Mouse (Mus musculus) midbrain, embryonic 10.5 days (tissue): ENCODE results near the gene Shld1. TPM values are rescaled to one million over a fixed set of nuclear protein-coding genes. Genes with fewer than 3 reads are reported as not detected.

ENCODE experiments used
- DNase-seq: peaks from one replicate; pipeline ENCODE4 v3.0.0-alpha.2; 2017; ENCODE audit warnings: low spot score
- H3K27ac ChIP-seq: fragments of 300-500 bp; sonication (generic); replicated peaks from 2 replicates; pipeline ENCODE4 v1.5.1; 2016; ENCODE audit warnings: mild to moderate bottlenecking
- H3K27me3 ChIP-seq: fragments of 300-500 bp; sonication (generic); 2 replicates; pipeline ENCODE4 v1.6.1; 2016; ENCODE audit warnings: low read depth, mild to moderate bottlenecking; ENCODE audit not compliant: poor library complexity, severe bottlenecking
- H3K36me3 ChIP-seq: fragments of 300-500 bp; sonication (generic); 2 replicates; pipeline ENCODE4 v1.6.1; 2016; ENCODE audit warnings: mild to moderate bottlenecking, moderate library complexity
- H3K4me1 ChIP-seq: fragments of 300-500 bp; sonication (generic); 2 replicates; pipeline ENCODE4 v1.6.1; 2016
- H3K4me3 ChIP-seq: fragments of 300-500 bp; sonication (generic); 2 replicates; pipeline ENCODE4 v1.5.1; 2016; ENCODE audit warnings: mild to moderate bottlenecking, moderate library complexity
- H3K9me3 ChIP-seq: fragments of 300-500 bp; sonication (generic); replicated peaks from 2 replicates; pipeline ENCODE4 v1.6.1; 2016; ENCODE audit warnings: mild to moderate bottlenecking
- WGBS: fragments of 180-500 bp; shearing (Covaris S2); methylation state at CpG from one replicate; pipeline ENCODE4 v1.1.7; 2016; 5-methylcytosine and 5-hydroxymethylcytosine counted together
- polyA plus RNA-seq: library from polyadenylated mRNA; unstranded; fragments of >200 nt; fragmentation: Nextera tagmentation; extraction: Ambion mirVana; gene quantifications from 2 replicates; pipeline ENCODE4 v1.2.1, GENCODE M21; 2016

Shld1 gene
- polyA plus RNA-seq, 1 experiment from 2014 or later: 16.4 TPM

DNA sequence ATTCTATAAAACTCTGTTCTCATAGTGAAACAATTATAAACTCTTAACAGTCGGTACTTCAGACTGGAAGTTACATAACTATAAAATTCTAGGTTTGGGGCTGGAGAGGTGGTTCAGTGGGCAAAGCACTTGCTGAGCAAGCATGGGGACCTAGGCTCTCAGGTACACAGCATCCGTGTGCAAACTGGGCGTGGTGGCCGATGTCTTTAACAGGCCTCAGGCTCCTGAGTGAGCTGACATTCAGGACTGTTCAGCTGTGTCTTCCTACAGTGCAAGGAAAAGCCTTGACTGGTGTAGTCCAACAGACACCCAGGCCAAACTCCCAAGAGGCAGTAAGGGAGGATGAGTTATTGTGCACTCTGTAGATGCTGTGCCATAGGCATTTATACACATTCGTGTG is 10.5 kb downstream of the Shld1 start:
- peaks cover 18% of the 10 kb centered on the region for H3K4me1 ChIP-seq
- no peaks in the 10 kb centered on the region for H3K9me3 ChIP-seq
- H3K27me3 ChIP-seq: no peaks in the 10 kb centered on the region
- peaks cover 9% of the 10 kb centered on the region for H3K36me3 ChIP-seq
- no peak overlapping the region for H3K4me3 ChIP-seq
- no peak overlapping the region for H3K27ac ChIP-seq
- no peak for DNase-seq
- WGBS: 82% methylated on average over 5 of the region's 5 CpGs

DNA sequence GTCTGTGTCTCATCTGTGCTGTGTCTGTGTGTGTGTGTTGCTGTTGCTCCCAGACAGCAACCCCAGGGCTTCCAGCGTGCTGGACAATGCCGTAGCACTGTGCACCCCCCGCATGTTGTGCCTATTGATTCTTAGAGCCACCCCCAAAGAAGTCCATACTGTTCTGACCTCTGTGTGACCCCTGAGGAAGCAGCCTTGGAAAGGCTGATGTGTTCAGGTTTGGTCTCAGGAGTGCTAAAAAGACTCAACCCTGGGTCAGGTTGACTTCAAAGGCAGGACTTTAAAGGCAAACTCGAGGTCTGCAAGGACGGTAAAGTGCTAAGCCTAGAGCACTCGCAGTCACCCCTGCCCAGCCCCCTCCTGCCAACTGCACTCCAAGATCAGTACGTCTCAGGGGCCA is 11.0 kb downstream of the Shld1 start:
- H3K27ac ChIP-seq: no peak overlapping the region
- WGBS: 79% methylated on average over 7 of the region's 7 CpGs
- H3K36me3 ChIP-seq: peaks cover 9% of the 10 kb centered on the region

DNA sequence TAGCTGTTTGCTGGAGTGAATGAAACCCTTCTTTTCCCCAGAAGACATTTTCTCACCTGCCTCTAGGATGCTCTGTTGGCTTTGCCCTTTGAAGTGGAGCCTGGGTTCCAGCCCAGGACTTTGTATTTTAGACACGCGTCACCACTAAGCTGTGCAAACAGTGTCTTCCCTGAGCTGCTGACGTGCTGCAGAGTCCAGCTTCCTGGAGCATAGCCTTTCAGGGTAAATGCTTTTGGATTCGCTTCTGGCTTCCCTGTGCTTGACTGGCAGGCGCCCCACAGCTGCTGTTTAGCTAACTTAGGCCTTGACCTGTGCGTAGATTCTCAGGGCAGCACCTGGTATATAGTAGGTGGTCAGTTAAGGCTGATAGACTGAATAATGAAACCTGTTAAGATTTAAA is 11.7 kb downstream of the Shld1 start:
- DNase-seq: no peak
- 75% methylated on average over 6 of the region's 6 CpGs for WGBS
- Histone ChIP-seq H3K9me3 (no peaks in the 10 kb centered on the region), H3K36me3 (peaks cover 9% of the 10 kb centered on the region), H3K4me3 (no peak overlapping the region), H3K27me3 (no peaks in the 10 kb centered on the region), H3K4me1 (peaks cover 18% of the 10 kb centered on the region), H3K27ac (no peak overlapping the region)

More for the DNA sequence above, 11.0 kb downstream of the Shld1 start:
- DNase-seq: no peak
- Histone ChIP-seq H3K4me3 (no peak overlapping the region), H3K9me3 (no peaks in the 10 kb centered on the region), H3K27me3 (no peaks in the 10 kb centered on the region), H3K4me1 (peaks cover 18% of the 10 kb centered on the region)

DNA sequence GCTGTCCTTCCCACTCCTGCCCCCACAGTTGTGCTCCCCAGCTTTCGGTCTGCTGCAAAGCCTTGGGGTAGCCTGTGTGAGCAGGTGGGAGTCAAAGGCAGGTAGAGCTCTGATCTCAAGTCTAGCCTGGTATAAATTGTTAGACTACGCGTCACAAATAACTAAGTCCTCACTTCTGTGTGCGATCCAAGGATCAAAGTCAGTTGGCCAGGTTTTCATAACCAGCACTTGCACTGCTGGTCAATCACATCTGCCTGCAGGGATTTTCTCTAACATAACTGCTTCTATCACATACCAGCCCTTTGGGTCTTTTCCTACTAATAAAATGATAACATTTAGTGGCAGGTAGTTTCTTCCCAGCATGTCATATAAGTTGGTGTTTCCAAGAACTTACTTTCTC is 14.2 kb downstream of the Shld1 start:
- Histone ChIP-seq H3K27ac (no peak overlapping the region), H3K4me1 (peaks cover 18% of the 10 kb centered on the region)
- WGBS: 94% methylated on average over 4 of the region's 4 CpGs

DNA sequence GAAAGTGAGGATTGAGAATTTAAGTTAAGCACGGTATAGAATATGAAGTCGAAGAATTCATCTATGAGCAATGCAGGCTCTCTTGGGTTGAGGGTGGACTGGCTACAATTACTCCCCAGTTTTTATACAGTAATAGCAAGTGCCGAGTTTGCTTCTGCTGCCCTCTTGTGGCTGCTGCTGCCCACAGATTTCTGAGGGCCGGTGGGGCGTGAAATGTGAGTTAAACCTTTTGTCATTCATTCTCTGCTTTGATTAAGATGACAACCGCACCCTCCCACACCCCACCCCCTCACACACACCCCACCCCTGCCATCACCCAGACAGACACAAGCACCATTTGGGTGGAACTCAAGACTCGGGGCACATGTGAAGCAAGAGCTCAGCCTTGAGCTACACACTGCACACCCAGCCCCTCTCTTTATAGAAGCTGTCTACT is 14.7 kb downstream of the Shld1 start:
- Histone ChIP-seq H3K36me3 (no peaks in the 10 kb centered on the region), H3K27me3 (no peaks in the 10 kb centered on the region), H3K27ac (no peak overlapping the region), H3K9me3 (no peaks in the 10 kb centered on the region), H3K4me3 (no peak overlapping the region), H3K4me1 (peaks cover 18% of the 10 kb centered on the region)
- DNase-seq: peak; percentile 63
- 20% methylated on average over 7 of the region's 7 CpGs for WGBS

More for the DNA sequence above, 14.2 kb downstream of the Shld1 start:
- Histone ChIP-seq H3K27me3 (no peaks in the 10 kb centered on the region), H3K36me3 (no peaks in the 10 kb centered on the region), H3K4me3 (no peak overlapping the region), H3K9me3 (no peaks in the 10 kb centered on the region)
- no peak for DNase-seq

DNA sequence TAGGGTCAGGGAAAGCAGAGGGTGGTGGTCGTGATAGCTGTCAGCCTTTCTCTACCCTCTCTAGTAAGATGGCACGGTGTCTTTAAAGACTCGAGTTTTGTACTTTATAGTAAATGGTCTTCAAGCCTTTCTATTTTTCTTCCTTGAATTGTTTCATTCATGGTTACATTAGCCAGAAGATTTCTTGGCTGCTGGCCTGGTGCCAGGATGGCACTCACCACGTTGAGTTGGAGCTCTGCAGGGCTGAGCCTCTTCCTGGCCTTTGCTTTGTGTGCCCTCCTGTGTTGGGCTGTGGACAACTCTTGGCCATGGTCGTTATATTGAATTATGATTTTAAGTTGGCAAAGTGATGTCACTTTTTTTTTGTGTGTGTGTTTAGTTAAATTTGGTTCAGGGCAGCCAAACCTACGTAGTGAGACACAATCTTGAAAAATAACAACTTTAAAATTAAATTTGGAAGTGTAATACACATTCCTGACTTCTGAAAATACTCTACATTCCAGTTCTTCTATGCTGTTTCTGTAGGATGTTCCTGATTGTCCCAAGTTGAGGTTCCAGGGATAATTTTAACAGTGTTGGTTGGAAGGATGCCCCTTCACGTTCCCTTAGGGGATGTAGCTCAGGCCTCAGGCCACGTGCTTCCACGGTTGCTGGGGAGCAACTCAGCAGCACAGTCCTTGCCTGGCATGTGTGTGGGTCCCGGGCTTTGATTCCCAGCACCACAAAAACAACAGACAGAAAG is 18.7 kb downstream of the Shld1 start:
- Histone ChIP-seq H3K27ac (no peak overlapping the region), H3K9me3 (no peaks in the 10 kb centered on the region), H3K4me3 (no peak overlapping the region), H3K27me3 (no peaks in the 10 kb centered on the region), H3K4me1 (peaks cover 4% of the 10 kb centered on the region; the same call in 1 of the 2 replicates), H3K36me3 (no peaks in the 10 kb centered on the region)
- DNase-seq: no peak
- 85% methylated on average over 10 of the region's 10 CpGs for WGBS

DNA sequence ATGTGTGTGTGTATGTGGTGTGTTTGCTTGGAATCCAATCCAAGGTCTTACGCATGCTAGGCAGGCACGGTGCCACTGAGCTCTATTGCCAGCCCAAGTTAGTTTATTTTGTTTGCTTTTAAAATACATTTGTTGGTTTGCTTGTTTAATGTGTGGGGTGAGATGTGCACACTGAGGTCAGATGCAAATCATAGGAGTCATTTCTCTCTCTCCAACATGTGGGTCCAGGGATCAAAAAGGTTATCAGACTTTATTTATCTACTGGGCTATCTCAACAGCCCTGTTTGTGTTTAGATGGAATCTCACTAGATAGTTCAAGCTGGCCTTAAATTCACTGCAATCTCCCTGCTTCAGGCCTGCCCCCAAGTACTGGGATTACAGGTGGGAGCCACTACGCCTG is 19.6 kb downstream of the Shld1 start:
- H3K4me3 ChIP-seq: no peak overlapping the region
- peaks cover 4% of the 10 kb centered on the region; the same call in 1 of the 2 replicates for H3K4me1 ChIP-seq
- DNase-seq: no peak
- H3K9me3 ChIP-seq: no peaks in the 10 kb centered on the region
- WGBS: 92% methylated on average over 3 of the region's 3 CpGs
- H3K27ac ChIP-seq: no peak overlapping the region
- no peaks in the 10 kb centered on the region for H3K36me3 ChIP-seq
- H3K27me3 ChIP-seq: no peaks in the 10 kb centered on the region

DNA sequence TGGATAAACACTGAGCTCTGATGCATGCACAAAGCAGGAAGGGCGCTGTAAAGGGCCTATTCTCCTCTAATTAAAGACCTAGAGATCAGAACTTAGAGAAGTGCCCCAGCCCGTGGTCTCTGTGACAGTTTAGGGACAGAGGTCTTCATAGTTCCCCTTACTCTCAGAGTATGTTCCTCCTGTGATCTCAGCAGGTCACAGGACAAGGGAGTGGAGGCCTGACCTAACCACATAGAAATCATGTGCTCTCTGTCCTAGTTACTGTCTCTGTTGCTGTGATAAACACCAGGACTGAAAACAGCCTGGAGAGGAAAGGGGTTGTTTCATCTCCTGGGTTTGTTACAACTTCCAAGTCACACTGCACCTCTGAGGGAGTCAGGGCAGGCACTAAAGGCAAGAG is 23.8 kb downstream of the Shld1 start:
- no peaks in the 10 kb centered on the region for H3K36me3 ChIP-seq
- WGBS: 70% methylated on average over 2 of the region's 2 CpGs
- H3K9me3 ChIP-seq: no peaks in the 10 kb centered on the region
- H3K27ac ChIP-seq: no peak overlapping the region
- no peaks in the 10 kb centered on the region for H3K27me3 ChIP-seq
- H3K4me3 ChIP-seq: no peak overlapping the region
- no peak for DNase-seq
- H3K4me1 ChIP-seq: peaks cover 8% of the 10 kb centered on the region

DNA sequence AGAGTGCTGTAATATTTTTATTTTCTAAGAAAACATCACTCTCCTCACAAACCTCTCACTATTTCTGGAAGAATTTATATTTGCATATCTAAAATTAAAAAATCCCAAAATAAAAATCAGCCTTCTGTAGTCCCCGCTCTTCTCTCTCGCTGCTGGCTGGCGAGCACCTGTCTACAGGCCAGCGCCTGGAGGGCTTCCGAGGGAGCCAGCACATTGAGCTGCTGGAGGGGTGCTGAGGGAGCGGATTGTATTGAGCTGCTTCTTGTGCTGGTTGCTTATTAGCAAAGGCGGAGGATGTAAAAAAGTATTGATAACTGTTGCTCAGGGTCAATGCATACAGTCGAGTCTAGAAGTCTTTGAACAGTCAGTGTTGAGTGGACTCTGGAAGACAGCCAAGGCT is 25.3 kb downstream of the Shld1 start:
- Histone ChIP-seq H3K27ac (no peak overlapping the region), H3K4me1 (peaks cover 15% of the 10 kb centered on the region), H3K27me3 (no peaks in the 10 kb centered on the region), H3K36me3 (no peaks in the 10 kb centered on the region), H3K4me3 (no peak overlapping the region), H3K9me3 (no peaks in the 10 kb centered on the region)
- DNase-seq: no peak
- 92% methylated on average over 8 of the region's 8 CpGs for WGBS

DNA sequence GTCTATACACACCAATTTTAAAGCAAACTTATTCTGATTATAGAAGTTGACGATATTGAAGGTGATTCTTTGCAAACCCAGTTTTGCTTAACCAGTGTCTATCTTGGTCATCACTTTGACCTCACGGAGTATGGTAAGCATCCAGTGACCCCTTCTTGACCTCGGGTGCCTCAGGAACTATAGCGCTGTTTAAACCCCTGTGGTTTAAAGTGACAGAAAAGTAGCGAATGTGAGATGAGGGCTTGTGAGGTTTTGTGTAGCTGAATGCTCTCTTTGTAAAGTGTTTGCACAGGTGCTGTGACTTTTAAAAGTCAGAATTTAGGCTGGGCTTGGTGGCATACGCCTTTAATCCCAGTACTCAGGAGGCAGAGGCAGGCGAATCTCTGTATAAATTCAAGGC is 27.8 kb downstream of the Shld1 start:
- DNase-seq: no peak
- no peaks in the 10 kb centered on the region for H3K9me3 ChIP-seq
- H3K36me3 ChIP-seq: no peaks in the 10 kb centered on the region
- H3K4me1 ChIP-seq: peaks cover 15% of the 10 kb centered on the region
- 83% methylated on average over 7 of the region's 7 CpGs for WGBS
- H3K4me3 ChIP-seq: no peak overlapping the region
- H3K27ac ChIP-seq: no peak overlapping the region
- H3K27me3 ChIP-seq: no peaks in the 10 kb centered on the region

DNA sequence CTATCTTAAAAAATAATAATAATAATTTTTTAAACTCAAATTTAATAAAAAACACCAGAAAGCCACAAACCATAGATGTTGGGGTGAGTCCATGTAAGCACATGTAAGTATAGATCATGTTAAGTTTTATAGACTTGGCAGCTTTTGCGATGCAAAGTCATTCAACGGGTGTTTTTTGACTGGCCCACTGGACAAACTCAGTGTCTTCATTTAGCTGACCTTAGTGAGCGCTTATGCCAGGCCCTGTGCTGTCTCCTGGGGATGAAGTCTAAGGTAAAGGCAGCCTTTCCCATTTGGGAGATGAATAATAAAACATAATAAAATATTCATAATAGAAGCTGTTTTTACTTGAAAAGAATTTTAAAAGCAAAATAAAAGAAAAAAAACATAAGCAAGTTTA is 28.2 kb downstream of the Shld1 start:
- no peaks in the 10 kb centered on the region for H3K9me3 ChIP-seq
- peaks cover 15% of the 10 kb centered on the region for H3K4me1 ChIP-seq
- H3K27me3 ChIP-seq: no peaks in the 10 kb centered on the region
- H3K36me3 ChIP-seq: no peaks in the 10 kb centered on the region
- 93% methylated on average over 3 of the region's 3 CpGs for WGBS
- H3K4me3 ChIP-seq: no peak overlapping the region
- no peak overlapping the region for H3K27ac ChIP-seq
- DNase-seq: no peak

DNA sequence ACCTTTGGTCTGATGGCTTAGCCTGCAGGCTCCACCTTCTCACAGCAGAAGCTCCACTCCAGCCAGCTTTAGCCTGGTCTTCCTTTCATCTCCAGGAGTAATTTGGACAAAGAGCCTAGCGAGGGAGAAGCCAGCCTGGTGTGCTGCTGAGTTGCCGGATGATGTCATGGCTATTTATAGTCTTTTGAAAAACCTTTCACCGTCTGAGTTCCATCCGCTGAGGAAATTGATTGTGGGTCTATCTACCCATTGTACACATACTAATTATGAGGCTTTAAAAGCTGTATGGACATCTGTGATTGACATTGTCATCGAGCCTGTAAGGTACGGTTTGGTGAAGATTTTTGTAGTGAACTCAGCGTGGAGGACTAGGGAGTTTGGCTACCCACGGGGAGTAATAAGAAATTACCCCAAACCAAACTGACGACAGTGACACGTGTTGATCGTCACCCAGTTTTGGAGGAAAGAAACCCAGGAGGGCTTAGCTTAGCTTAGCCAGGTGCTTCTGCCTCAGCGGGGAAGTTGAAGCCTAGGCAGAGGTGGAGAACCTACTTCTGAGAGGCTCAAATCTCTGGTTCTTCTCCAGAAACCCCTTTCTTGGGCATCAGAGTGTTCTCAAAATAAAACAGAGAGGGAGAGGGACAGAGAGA is 28.8 kb downstream of the Shld1 start:
- Histone ChIP-seq H3K36me3 (no peaks in the 10 kb centered on the region), H3K9me3 (no peaks in the 10 kb centered on the region), H3K27me3 (no peaks in the 10 kb centered on the region), H3K27ac (0 out of 2 replicates have a peak overlapping the region, but pooled peaks have one; percentile 2), H3K4me3 (no peak overlapping the region), H3K4me1 (peaks cover 17% of the 10 kb centered on the region)
- WGBS: 74% methylated on average over 12 of the region's 12 CpGs
- DNase-seq: peak; percentile 27

DNA sequence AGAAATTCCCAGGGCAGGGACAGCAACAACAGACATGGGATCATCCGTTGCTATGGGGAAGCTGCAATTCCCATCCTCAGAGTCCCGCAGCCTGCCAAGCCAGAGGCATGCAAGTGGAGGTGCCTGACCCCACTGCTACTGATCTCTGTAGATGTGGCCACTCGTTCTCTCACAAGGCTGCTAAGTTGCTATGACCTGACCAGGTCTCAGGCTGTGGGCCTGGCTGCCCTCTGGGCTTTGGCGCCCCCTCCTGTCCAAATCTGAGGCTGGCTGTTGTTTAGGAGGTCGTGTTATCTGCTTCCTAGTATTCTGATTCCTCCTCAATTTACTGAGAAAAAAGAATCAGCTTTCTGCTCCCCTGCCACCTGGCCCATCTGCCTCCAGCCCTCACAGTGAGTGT is 29.4 kb downstream of the Shld1 start:
- no peaks in the 10 kb centered on the region for H3K27me3 ChIP-seq
- H3K4me1 ChIP-seq: peaks cover 23% of the 10 kb centered on the region
- H3K27ac ChIP-seq: 0 out of 2 replicates have a peak overlapping the region, but pooled peaks have one; percentile 2
- no peak overlapping the region for H3K4me3 ChIP-seq
- no peaks in the 10 kb centered on the region for H3K9me3 ChIP-seq
- WGBS: 45% methylated on average over 5 of the region's 5 CpGs
- no peaks in the 10 kb centered on the region for H3K36me3 ChIP-seq
- peak; percentile 42 for DNase-seq
